Mouse (Mus musculus) intestine, postnatal 0 days (tissue): ENCODE data around the gene Dnajc7. TPM values are rescaled to one million over a fixed set of nuclear protein-coding genes. Genes with fewer than 3 reads are reported as not detected.

Experiments used
- ATAC-seq: fragments of 200-750 bp; cut with Nextera tagmentation; 2 replicates; pipeline ENCODE4 v1.8.0; 2017; ENCODE audit warnings: mild to moderate bottlenecking, moderate TSS enrichment, moderate library complexity
- H3K27ac ChIP-seq: fragments of 300-500 bp; sonication (generic); 2 replicates; pipeline ENCODE4 v1.5.1; 2014; ENCODE audit warnings: mild to moderate bottlenecking, low read depth, low read length, moderate library complexity
- H3K27me3 ChIP-seq: fragments of 300-500 bp; sonication (generic); replicated peaks from 2 replicates; pipeline ENCODE4 v1.6.1; 2014; ENCODE audit warnings: low read length, mixed read lengths; ENCODE audit not compliant: control insufficient read depth, insufficient read depth
- H3K36me3 ChIP-seq: fragments of 300-500 bp; sonication (generic); 2 replicates; pipeline ENCODE4 v1.6.1; 2014; ENCODE audit warnings: mild to moderate bottlenecking, moderate library complexity; ENCODE audit not compliant: control insufficient read depth, insufficient read depth
- H3K4me1 ChIP-seq: fragments of 300-500 bp; sonication (generic); replicated peaks from 2 replicates; pipeline ENCODE4 v1.6.1; 2014; ENCODE audit warnings: antibody characterized with exemption, low read length, mixed read lengths; ENCODE audit not compliant: control insufficient read depth, insufficient read depth
- H3K4me2 ChIP-seq: fragments of 300-500 bp; sonication (generic); replicated peaks from 2 replicates; pipeline ENCODE4 v1.6.1; 2014; ENCODE audit warnings: low read depth, mild to moderate bottlenecking, moderate library complexity
- H3K4me3 ChIP-seq: fragments of 300-500 bp; sonication (generic); 2 replicates; pipeline ENCODE4 v1.5.1; 2014; ENCODE audit warnings: low read depth, low read length
- H3K9ac ChIP-seq: fragments of 300-500 bp; sonication (generic); 2 replicates; pipeline ENCODE4 v1.6.1; 2014; ENCODE audit warnings: mild to moderate bottlenecking, low read depth, low read length
- H3K9me3 ChIP-seq: fragments of 300-500 bp; sonication (generic); 2 replicates; pipeline ENCODE4 v1.6.1; 2016; ENCODE audit warnings: mixed run types; ENCODE audit not compliant: control insufficient read depth
- CTCF ChIP-seq: sonication (generic); IDR thresholded peaks from 2 replicates; pipeline ENCODE4 v1.5.1; 2016; ENCODE audit warnings: low read depth, mild to moderate bottlenecking, control low read depth, antibody characterized with exemption, moderate library complexity
- WGBS: fragments of 180-500 bp; shearing (Covaris S2); extraction: QIAGEN DNeasy Blood & Tissue Kit; methylation state at CpG from one replicate; pipeline ENCODE4 v1.1.7; 2014; 5-methylcytosine and 5-hydroxymethylcytosine counted together
- polyA plus RNA-seq: library from polyadenylated mRNA; unstranded; fragments of >200 nt; fragmentation: Nextera tagmentation; extraction: Ambion mirVana; gene quantifications from 2 replicates; pipeline ENCODE4 v1.2.1, GENCODE M21; 2015

The Dnajc7 gene
- polyA plus RNA-seq, 1 experiment from 2014 or later = 72.9 TPM

DNA sequence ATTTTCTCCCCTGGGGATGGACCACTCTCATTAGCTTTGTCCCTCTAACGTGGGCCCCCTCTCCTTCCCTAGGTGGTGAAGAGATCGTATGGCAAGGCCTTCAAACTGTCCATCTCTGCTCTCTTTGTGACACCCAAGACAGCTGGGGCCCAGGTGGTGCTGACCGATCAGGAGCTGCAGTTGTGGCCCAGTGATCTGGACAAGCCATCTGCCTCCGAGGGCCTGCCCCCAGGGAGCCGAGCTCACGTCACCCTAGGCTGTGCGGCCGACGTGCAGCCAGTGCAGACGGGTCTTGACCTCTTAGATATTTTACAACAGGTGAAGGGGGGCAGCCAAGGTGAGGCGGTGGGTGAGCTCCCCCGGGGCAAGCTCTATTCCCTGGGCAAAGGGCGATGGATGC is 39.7 kb downstream of the Dnajc7 start:
- no peak for ATAC-seq
- Histone ChIP-seq H3K36me3 (peaks cover 55% of the 10 kb centered on the region), H3K4me2 (no peak overlapping the region), H3K27me3 (no peaks in the 10 kb centered on the region), H3K9me3 (no peaks in the 10 kb centered on the region), H3K4me1 (no peaks in the 10 kb centered on the region), H3K4me3 (no peak overlapping the region), H3K27ac (no peak overlapping the region), H3K9ac (no peak overlapping the region)
- WGBS = 79% methylated on average over 13 of the region's 13 CpGs
- no peak for TF ChIP-seq CTCF

DNA sequence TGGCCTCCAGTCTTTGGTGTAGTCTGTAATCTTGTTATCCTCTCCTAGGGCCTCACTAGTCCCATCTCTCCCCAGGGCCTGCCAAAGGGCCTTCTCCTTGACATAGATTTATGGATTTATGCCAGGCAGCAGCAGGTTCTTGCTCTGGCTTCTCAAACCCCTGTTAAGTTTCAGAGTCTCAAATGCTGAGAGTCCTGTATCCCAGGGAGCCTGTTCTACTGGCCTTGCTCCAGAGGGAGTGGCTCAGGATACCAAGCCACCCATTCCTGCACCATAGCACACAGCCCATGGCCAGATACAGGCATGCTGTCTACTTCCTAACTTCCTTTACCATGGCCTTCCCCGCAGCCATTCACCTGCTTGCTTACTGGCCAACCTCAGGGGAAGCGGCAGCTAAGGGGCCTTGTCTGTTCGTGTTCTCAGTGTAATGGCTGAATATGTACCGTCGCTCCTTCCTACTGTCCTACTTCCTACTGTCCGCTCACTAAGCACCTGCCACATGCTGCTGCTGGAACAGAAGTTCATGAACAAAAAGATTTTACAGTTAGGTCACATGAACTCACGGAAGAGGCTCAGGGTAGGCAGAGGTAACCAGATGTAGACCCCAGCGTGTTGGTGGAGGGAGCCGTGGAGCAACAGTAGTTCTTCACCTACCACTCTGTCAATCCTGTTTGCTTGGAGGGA is 40.7 kb downstream of the Dnajc7 start:
- Histone ChIP-seq H3K27me3 (no peaks in the 10 kb centered on the region), H3K4me2 (no peak overlapping the region), H3K9me3 (no peaks in the 10 kb centered on the region), H3K27ac (no peak overlapping the region), H3K4me3 (no peak overlapping the region), H3K9ac (no peak overlapping the region), H3K4me1 (no peaks in the 10 kb centered on the region), H3K36me3 (peaks cover 49% of the 10 kb centered on the region)
- TF ChIP-seq CTCF = no peak
- ATAC-seq = no peak
- WGBS = 88% methylated on average over 9 of the region's 9 CpGs

DNA sequence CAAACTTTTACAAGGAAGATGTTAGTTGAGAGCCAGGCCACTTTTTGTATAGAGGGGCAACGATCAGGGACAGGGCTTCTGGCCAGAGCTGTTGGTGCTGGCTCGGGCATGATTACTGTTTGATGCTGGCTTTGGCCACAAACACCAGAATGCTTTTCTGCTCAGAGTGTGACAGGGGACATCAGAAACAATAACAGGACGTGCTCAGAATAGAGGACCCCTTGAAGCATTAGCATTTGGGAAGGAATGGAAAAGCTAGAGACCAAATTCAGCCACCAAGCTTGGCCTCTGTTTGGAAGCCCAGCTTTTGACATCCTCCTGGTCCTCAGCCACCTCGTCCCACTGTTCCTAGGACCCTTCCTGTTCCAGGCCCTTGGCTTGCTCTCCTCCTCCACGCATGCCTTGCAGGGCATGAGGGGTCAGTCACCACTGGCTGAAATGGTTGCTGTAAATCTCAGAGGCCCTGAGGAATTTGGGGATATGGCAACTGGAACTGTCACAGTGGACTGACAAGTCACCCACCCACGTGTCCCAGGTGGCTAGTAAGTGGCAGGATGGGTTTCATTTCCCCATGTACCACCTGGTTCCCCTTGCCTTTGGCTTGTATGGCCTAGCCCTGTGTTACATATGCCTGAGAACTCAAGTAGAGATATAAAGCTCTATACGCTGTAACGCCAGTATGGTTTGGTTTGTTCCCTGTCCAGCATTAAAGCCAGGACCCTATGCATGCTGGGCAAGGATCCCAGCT is 41.9 kb downstream of the Dnajc7 start:
- ATAC-seq = no peak
- no peak for TF ChIP-seq CTCF
- no peaks in the 10 kb centered on the region for H3K4me1 ChIP-seq
- no peak overlapping the region for H3K4me2 ChIP-seq
- no peaks in the 10 kb centered on the region for H3K27me3 ChIP-seq
- H3K4me3 ChIP-seq = no peak overlapping the region
- no peak overlapping the region for H3K27ac ChIP-seq
- WGBS = 78% methylated on average over 8 of the region's 8 CpGs
- H3K36me3 ChIP-seq = peaks cover 37% of the 10 kb centered on the region
- no peak overlapping the region for H3K9ac ChIP-seq
- no peaks in the 10 kb centered on the region for H3K9me3 ChIP-seq

DNA sequence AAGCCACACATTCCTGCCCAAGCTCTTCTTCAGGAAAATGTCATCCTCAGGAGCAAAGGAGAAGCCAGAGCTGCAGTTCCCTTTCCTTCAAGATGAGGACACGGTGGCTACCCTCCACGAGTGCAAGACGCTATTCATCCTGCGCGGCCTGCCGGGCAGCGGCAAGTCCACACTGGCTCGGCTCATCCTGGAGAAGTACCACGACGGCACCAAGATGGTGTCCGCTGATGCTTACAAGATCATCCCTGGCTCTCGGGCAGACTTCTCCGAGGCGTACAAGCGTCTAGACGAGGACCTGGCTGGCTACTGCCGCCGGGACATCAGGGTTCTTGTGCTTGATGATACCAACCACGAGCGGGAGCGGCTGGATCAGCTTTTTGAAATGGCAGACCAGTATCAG is 43.7 kb downstream of the Dnajc7 start:
- no peak overlapping the region for H3K4me3 ChIP-seq
- H3K4me1 ChIP-seq = no peaks in the 10 kb centered on the region
- no peak for ATAC-seq
- peaks cover 20% of the 10 kb centered on the region for H3K36me3 ChIP-seq
- no peak for TF ChIP-seq CTCF
- H3K9me3 ChIP-seq = no peaks in the 10 kb centered on the region
- no peaks in the 10 kb centered on the region for H3K27me3 ChIP-seq
- peak overlapping the region; percentile 75; the same call in 1 of the 2 replicates for H3K4me2 ChIP-seq
- no peak overlapping the region for H3K9ac ChIP-seq
- no peak overlapping the region for H3K27ac ChIP-seq
- 73% methylated on average over 21 of the region's 21 CpGs for WGBS

DNA sequence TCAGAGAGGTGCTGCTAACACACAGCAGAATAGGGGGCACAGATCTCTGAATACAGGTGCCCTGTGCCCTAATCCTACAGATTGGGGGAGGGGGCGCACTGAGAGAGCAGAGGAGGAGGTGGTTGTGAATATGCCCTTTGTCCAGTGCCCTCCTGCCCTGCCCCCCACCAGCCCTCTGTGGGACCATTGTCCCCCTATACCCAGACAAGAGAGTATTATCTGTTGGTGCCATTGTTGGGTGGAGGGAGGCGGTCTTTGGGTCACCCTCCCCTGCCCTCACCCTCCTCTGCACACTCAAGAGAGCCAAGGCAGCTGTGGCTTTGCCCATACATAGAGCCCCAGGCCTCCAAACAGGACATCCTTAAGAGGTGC is 44.5 kb downstream of the Dnajc7 start:
- H3K36me3 ChIP-seq = peaks cover 14% of the 10 kb centered on the region
- H3K9me3 ChIP-seq = no peaks in the 10 kb centered on the region
- no peak overlapping the region for H3K27ac ChIP-seq
- no peaks in the 10 kb centered on the region for H3K4me1 ChIP-seq
- TF ChIP-seq CTCF = no peak
- no peaks in the 10 kb centered on the region for H3K27me3 ChIP-seq
- H3K4me2 ChIP-seq = peak overlapping the region; percentile 75
- peak overlapping the region; percentile 72 for H3K4me3 ChIP-seq
- no peak for ATAC-seq
- no peak overlapping the region for H3K9ac ChIP-seq
- WGBS = 44% methylated on average over 2 of the region's 2 CpGs

DNA sequence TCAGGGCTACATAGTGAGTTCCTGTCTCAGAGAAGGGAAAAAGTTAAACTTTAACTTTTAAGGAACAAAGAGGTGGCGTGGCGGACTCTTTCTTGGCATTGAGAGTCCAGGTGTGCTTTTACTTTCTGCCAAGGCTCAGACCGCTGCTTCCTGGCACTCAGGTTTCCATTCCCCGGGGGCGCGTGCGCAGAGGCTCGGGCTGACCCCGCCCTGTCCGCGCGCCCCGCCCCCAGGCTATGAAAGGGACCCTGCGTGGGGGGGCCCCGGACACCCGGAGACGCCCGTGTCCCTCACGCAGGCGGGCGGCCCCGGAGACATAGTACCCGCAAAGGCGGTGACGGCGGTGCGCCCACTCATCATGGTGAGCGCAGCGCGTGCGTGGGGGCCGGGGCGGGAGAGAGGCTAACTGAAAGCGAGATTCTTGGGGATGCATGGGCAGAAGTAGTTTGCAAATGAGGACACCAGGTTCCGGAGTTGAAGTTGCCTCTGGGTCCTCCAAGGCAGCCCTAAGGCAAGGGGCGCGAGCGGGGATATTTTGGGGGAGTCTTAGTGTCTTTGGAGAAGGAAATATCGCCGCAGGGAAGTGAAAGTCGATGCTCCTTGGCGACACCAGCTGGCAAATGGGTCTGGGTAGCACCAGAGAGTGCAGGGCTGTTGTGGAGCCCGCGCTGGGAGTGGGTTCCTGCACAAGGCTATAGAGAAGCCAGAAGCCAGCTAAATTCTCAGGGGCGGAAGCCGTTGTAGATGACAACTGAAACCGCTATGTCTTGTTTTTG is 45.1 kb downstream of the Dnajc7 start, which contains the start of gene Cnp:
Gene Cnp, plus strand, starts transcription at position 197 of the 776 bp plus-strand sequence.
- TF ChIP-seq CTCF = peak; percentile 31
- Histone ChIP-seq H3K4me2 (peak within 1 kb of the TSS; percentile 75), H3K4me1 (no peaks in the 10 kb centered on the region), H3K36me3 (peaks cover 8% of the 10 kb centered on the region), H3K9ac (peak within 1 kb of the TSS; percentile 57), H3K27ac (peak within 1 kb of the TSS; percentile 15; the same call in 1 of the 2 replicates), H3K27me3 (no peaks in the 10 kb centered on the region), H3K4me3 (peak within 1 kb of the TSS; percentile 72), H3K9me3 (no peaks in the 10 kb centered on the region)
- ATAC-seq = peak; percentile 78
- WGBS = under 1% methylated on average over 47 of the region's 47 CpGs
